Mouse (Mus musculus): ENCODE data around the gene Olfr1322.

Olfr1322 gene

DNA sequence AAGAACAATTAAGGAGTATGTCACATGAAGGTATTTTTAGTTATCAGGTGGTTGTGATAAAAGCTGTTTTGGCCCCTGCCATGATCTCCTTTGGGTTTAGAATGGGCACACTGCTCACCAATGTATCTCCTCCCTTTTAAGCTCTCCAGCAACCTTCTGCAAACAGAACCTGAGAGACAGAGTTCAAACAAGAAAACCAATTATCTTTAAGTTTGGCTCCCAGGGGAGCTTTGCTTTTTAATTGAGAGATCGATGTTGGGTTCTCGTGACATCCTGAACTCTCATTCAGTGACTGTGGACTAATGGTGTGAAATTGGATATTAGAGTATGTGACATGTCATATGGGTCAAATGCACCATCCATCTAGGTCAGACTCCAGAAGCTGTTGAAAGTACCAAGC lies at the start of gene Olfr1322:
Gene Olfr1322, minus strand, starts transcription at position 101 of the 400 bp plus-strand sequence.
- no peak for DNase-seq (ENCODE audit: low read depth, low spot score)

DNA sequence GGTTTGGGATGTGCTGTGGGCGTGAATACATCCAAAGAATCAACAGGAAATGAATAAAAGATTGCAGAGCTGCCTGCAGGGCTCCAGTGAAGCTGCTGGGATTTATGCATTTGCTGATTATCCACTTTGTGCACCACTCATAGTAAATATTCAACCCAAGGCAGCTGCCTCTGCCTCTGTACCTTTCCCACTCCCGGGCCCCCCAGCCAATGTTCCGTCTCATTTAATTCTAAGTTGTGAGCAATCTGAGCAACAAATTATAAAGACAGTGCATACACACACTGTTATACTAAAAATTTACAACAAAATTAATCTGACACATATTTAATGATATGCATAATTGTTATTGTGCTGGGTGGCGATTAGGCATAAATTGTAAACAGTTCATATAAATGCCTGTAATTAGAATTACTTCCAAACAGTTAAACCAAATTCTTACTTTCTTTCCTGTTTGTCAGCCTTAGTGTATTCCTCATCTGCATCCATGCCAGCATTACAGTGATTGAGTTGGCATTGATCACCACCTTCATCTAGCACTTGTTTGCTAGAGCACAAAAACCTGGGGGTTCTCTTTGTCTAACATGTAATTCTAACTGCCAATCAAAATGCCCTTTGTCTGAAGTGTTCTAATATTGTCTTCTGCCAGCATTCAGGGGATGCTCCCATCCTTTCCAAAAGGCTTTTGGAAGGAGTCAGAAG lies 13.5 kb downstream of the Olfr1322 start:
- DNase-seq (ENCODE audit: low read depth, low spot score), result no peak

Data from retina, adult 2 months (tissue).